Mouse (Mus musculus) forebrain, embryonic 10.5 days (tissue): Measurements from ENCODE around the gene AI597479. TPM values are rescaled to one million over a fixed set of nuclear protein-coding genes. Genes with fewer than 3 reads are reported as not detected.
"Not testable (repeated sequence)": the region's sequence is repeated elsewhere in the genome, so short reads cannot be mapped to it uniquely, and the experiment has no call there.

Experiments
- DNase-seq: peaks from one replicate; pipeline ENCODE4 v3.0.0-alpha.2; 2017; ENCODE audit warnings: low spot score; ENCODE audit errors: extremely low spot score
- H3K27ac ChIP-seq: fragments of 300-500 bp; sonication (generic); 2 replicates; pipeline ENCODE4 v1.5.1; 2016; ENCODE audit warnings: mild to moderate bottlenecking
- H3K27me3 ChIP-seq: fragments of 300-500 bp; sonication (generic); 2 replicates; pipeline ENCODE4 v1.6.1; 2016; ENCODE audit warnings: mild to moderate bottlenecking; ENCODE audit not compliant: poor library complexity, severe bottlenecking
- H3K36me3 ChIP-seq: fragments of 300-500 bp; sonication (generic); replicated peaks from 2 replicates; pipeline ENCODE4 v1.6.1; 2016; ENCODE audit warnings: mild to moderate bottlenecking, moderate library complexity
- H3K4me1 ChIP-seq: fragments of 300-500 bp; sonication (generic); 2 replicates; pipeline ENCODE4 v1.6.1; 2016
- H3K4me3 ChIP-seq: fragments of 300-500 bp; sonication (generic); 2 replicates; pipeline ENCODE4 v1.5.1; 2016; ENCODE audit warnings: mild to moderate bottlenecking, moderate library complexity
- H3K9me3 ChIP-seq: fragments of 300-500 bp; sonication (generic); 2 replicates; pipeline ENCODE4 v1.6.1; 2016; ENCODE audit warnings: mild to moderate bottlenecking, moderate library complexity
- WGBS: fragments of 180-500 bp; shearing (Covaris S2); methylation state at CpG from one replicate; pipeline ENCODE4 v1.1.7; 2016; 5-methylcytosine and 5-hydroxymethylcytosine counted together
- polyA plus RNA-seq: library from polyadenylated mRNA; unstranded; fragments of >200 nt; fragmentation: Nextera tagmentation; extraction: Ambion mirVana; gene quantifications from 2 replicates; pipeline ENCODE4 v1.2.1, GENCODE M21; 2016

Gene AI597479
- polyA plus RNA-seq, 1 experiment from 2014 or later = 40.5 TPM

- WGBS = 78% methylated on average over 5 of the region's 5 CpGs
- Histone ChIP-seq H3K9me3 (no peaks in the 10 kb centered on the region), H3K4me1 (no peaks in the 10 kb centered on the region), H3K36me3 (no peaks in the 10 kb centered on the region), H3K27ac (no peak overlapping the region), H3K4me3 (no peak overlapping the region), H3K27me3 (no peaks in the 10 kb centered on the region)
- DNase-seq = no peak
These were observed 31.9 kb downstream of the AI597479 start for GRCm38 (mm10) chr1:43130219-43130981.

- Histone ChIP-seq H3K9me3 (no peaks in the 10 kb centered on the region), H3K4me3 (no peak overlapping the region), H3K36me3 (no peaks in the 10 kb centered on the region), H3K27me3 (no peaks in the 10 kb centered on the region), H3K4me1 (no peaks in the 10 kb centered on the region), H3K27ac (no peak overlapping the region)
- DNase-seq = no peak
- WGBS = 90% methylated on average over 9 of the region's 9 CpGs
These were observed 33.1 kb downstream of the AI597479 start for GRCm38 (mm10) chr1:43131591-43131990.

- H3K9me3 ChIP-seq, H3K36me3 ChIP-seq, H3K27ac ChIP-seq, H3K4me3 ChIP-seq, H3K4me1 ChIP-seq, DNase-seq, H3K27me3 ChIP-seq: not testable (repeated sequence)
- 80% methylated on average over 2 of the region's 2 CpGs for WGBS
These were observed 38.0 kb downstream of the AI597479 start for GRCm38 (mm10) chr1:43136488-43137029.

- Histone ChIP-seq H3K27me3 (no peaks in the 10 kb centered on the region), H3K9me3 (no peaks in the 10 kb centered on the region), H3K36me3 (no peaks in the 10 kb centered on the region), H3K27ac (no peak overlapping the region), H3K4me1 (no peaks in the 10 kb centered on the region), H3K4me3 (no peak overlapping the region)
- no peak for DNase-seq
- WGBS = 89% methylated on average over 5 of the region's 5 CpGs
These were observed 38.8 kb downstream of the AI597479 start for GRCm38 (mm10) chr1:43137334-43137733.

GRCm38 (mm10) chr1:43138268-43138812, 39.8 kb downstream of the AI597479 start:
- no peak overlapping the region for H3K27ac ChIP-seq
- H3K4me1 ChIP-seq = no peaks in the 10 kb centered on the region
- no peaks in the 10 kb centered on the region for H3K9me3 ChIP-seq
- WGBS = 81% methylated on average over 15 of the region's 15 CpGs
- H3K4me3 ChIP-seq = no peak overlapping the region
- no peaks in the 10 kb centered on the region for H3K27me3 ChIP-seq
- no peaks in the 10 kb centered on the region for H3K36me3 ChIP-seq
- no peak for DNase-seq

GRCm38 (mm10) chr1:43139587-43140266, 41.2 kb downstream of the AI597479 start:
- Histone ChIP-seq H3K4me3 (no peak overlapping the region), H3K9me3 (no peaks in the 10 kb centered on the region), H3K4me1 (no peaks in the 10 kb centered on the region), H3K36me3 (no peaks in the 10 kb centered on the region), H3K27me3 (no peaks in the 10 kb centered on the region), H3K27ac (no peak overlapping the region)
- 53% methylated on average over 8 of the region's 8 CpGs for WGBS
- peak; percentile 91 for DNase-seq

- no peak for DNase-seq
- Histone ChIP-seq H3K9me3 (no peaks in the 10 kb centered on the region), H3K27ac (no peak overlapping the region), H3K36me3 (no peaks in the 10 kb centered on the region), H3K4me1 (no peaks in the 10 kb centered on the region), H3K4me3 (no peak overlapping the region), H3K27me3 (no peaks in the 10 kb centered on the region)
- WGBS = 90% methylated on average over 11 of the region's 11 CpGs
These were observed 43.0 kb downstream of the AI597479 start for GRCm38 (mm10) chr1:43141555-43141961.

- no peaks in the 10 kb centered on the region for H3K4me1 ChIP-seq
- no peak for DNase-seq
- no peaks in the 10 kb centered on the region for H3K27me3 ChIP-seq
- no peak overlapping the region for H3K27ac ChIP-seq
- H3K4me3 ChIP-seq = no peak overlapping the region
- no peaks in the 10 kb centered on the region for H3K9me3 ChIP-seq
- H3K36me3 ChIP-seq = no peaks in the 10 kb centered on the region
- 92% methylated on average over 6 of the region's 6 CpGs for WGBS
These were observed 44.3 kb downstream of the AI597479 start for GRCm38 (mm10) chr1:43142849-43143248.

- Histone ChIP-seq H3K27me3 (no peaks in the 10 kb centered on the region), H3K36me3 (no peaks in the 10 kb centered on the region), H3K9me3 (no peaks in the 10 kb centered on the region), H3K4me3 (no peak overlapping the region), H3K27ac (no peak overlapping the region), H3K4me1 (no peaks in the 10 kb centered on the region)
- no peak for DNase-seq
- 88% methylated on average over 4 of the region's 4 CpGs for WGBS
These were observed 44.8 kb downstream of the AI597479 start for GRCm38 (mm10) chr1:43143284-43143683.

- Histone ChIP-seq H3K27ac (no peak overlapping the region), H3K27me3 (no peaks in the 10 kb centered on the region), H3K36me3 (no peaks in the 10 kb centered on the region), H3K4me3 (no peak overlapping the region), H3K9me3 (no peaks in the 10 kb centered on the region), H3K4me1 (no peaks in the 10 kb centered on the region)
- WGBS = 95% methylated on average over 4 of the region's 4 CpGs
- DNase-seq = no peak
These were observed 45.3 kb downstream of the AI597479 start for GRCm38 (mm10) chr1:43143791-43144190.

- Histone ChIP-seq H3K27ac (no peak overlapping the region), H3K9me3 (no peaks in the 10 kb centered on the region), H3K4me1 (no peaks in the 10 kb centered on the region), H3K36me3 (no peaks in the 10 kb centered on the region), H3K4me3 (no peak overlapping the region), H3K27me3 (no peaks in the 10 kb centered on the region)
- 95% methylated on average over 8 of the region's 8 CpGs for WGBS
- DNase-seq = no peak
These were observed 45.9 kb downstream of the AI597479 start for GRCm38 (mm10) chr1:43144338-43144906.

- H3K9me3 ChIP-seq = no peaks in the 10 kb centered on the region
- WGBS = 88% methylated on average over 6 of the region's 6 CpGs
- DNase-seq = no peak
- H3K27me3 ChIP-seq = no peaks in the 10 kb centered on the region
- H3K4me3 ChIP-seq = no peak overlapping the region
- no peak overlapping the region for H3K27ac ChIP-seq
- H3K36me3 ChIP-seq = no peaks in the 10 kb centered on the region
- H3K4me1 ChIP-seq = no peaks in the 10 kb centered on the region
These were observed 46.9 kb downstream of the AI597479 start for GRCm38 (mm10) chr1:43145388-43145787.

- Histone ChIP-seq H3K4me3 (no peak overlapping the region), H3K9me3 (no peaks in the 10 kb centered on the region), H3K4me1 (no peaks in the 10 kb centered on the region), H3K36me3 (no peaks in the 10 kb centered on the region), H3K27ac (no peak overlapping the region), H3K27me3 (no peaks in the 10 kb centered on the region)
- DNase-seq = no peak
- WGBS = 85% methylated on average over 2 of the region's 2 CpGs
These were observed 49.0 kb downstream of the AI597479 start for GRCm38 (mm10) chr1:43147474-43147873.
